Mouse (Mus musculus): Measurements from ENCODE around the gene Gramd4. TPM values are rescaled to one million over a fixed set of nuclear protein-coding genes. Genes with fewer than 3 reads are reported as not detected.

The Gramd4 gene
- total and polyA plus RNA-seq, 3 experiments: 23.2 to 56.8 (median 33.4) TPM

- ATAC-seq (ENCODE audit: extremely low read depth, insufficient number of reproducible peaks, low FRiP score, poor library complexity, severe bottlenecking): no peak
- H3K4me1 ChIP-seq (ENCODE audit: insufficient read depth, low read depth, low read length): peaks cover 72% of the 10 kb centered on the region
- H3K9me3 ChIP-seq (replicated peaks): no peaks in the 10 kb centered on the region
- no peaks in the 10 kb centered on the region for H3K27me3 ChIP-seq (ENCODE audit: insufficient read depth, low read length)
- no peak for DNase-seq (ENCODE audit: low spot score)
- no peak overlapping the region for H3K4me3 ChIP-seq (ENCODE audit: low read depth, low read length)
- no peak for TF ChIP-seq TAL1 (conservative IDR thresholded peaks at IDR 0.05; ENCODE audit: low read depth, low read length)
- TF ChIP-seq POLR2AphosphoS5 (IDR thresholded peaks at IDR 0.05; ENCODE audit: insufficient replicate concordance, low read depth, low read length): no peak
- TF ChIP-seq GATA2 (IDR thresholded peaks at IDR 0.05; ENCODE audit: borderline replicate concordance, low read depth, low read length): no peak
- no peak for TF ChIP-seq GATA1 (IDR thresholded peaks at IDR 0.05; ENCODE audit: borderline replicate concordance, low read length)
- no peak for TF ChIP-seq CTCF (IDR thresholded peaks at IDR 0.05; ENCODE audit: low read depth, low read length)
- peaks cover 87% of the 10 kb centered on the region for H3K36me3 ChIP-seq (replicated peaks)
Measured at GRCm38 (mm10) chr15:86110361-86111103, 53.0 kb downstream of the Gramd4 start.

GRCm38 (mm10) chr15:86112707-86113341 is 55.3 kb downstream of the Gramd4 start:
- no peak for DNase-seq (ENCODE audit: low spot score)
- TF ChIP-seq POLR2AphosphoS5 (IDR thresholded peaks at IDR 0.05; ENCODE audit: insufficient replicate concordance, low read depth, low read length) (no peak), GATA1 (IDR thresholded peaks at IDR 0.05; ENCODE audit: borderline replicate concordance, low read length) (no peak), TAL1 (conservative IDR thresholded peaks at IDR 0.05; ENCODE audit: low read depth, low read length) (no peak), CTCF (IDR thresholded peaks at IDR 0.05; ENCODE audit: low read depth, low read length) (no peak)
- Histone ChIP-seq H3K27me3 (ENCODE audit: insufficient read depth, low read length) (no peaks in the 10 kb centered on the region), H3K36me3 (replicated peaks) (peaks cover 89% of the 10 kb centered on the region), H3K9me3 (replicated peaks) (no peaks in the 10 kb centered on the region), H3K4me3 (ENCODE audit: low read depth, low read length) (no peak overlapping the region), H3K4me1 (ENCODE audit: insufficient read depth, low read depth, low read length) (peaks cover 66% of the 10 kb centered on the region)
- no peak for ATAC-seq (ENCODE audit: extremely low read depth, insufficient number of reproducible peaks, low FRiP score, poor library complexity, severe bottlenecking)

- TF ChIP-seq GATA2 (IDR thresholded peaks at IDR 0.05; ENCODE audit: borderline replicate concordance, low read depth, low read length) (no peak), CTCF (IDR thresholded peaks at IDR 0.05; ENCODE audit: low read depth, low read length) (no peak), POLR2AphosphoS5 (IDR thresholded peaks at IDR 0.05; ENCODE audit: insufficient replicate concordance, low read depth, low read length) (no peak)
- ATAC-seq (ENCODE audit: extremely low read depth, insufficient number of reproducible peaks, low FRiP score, poor library complexity, severe bottlenecking) (no peak), DNase-seq (ENCODE audit: low spot score) (no peak)
- Histone ChIP-seq H3K36me3 (replicated peaks) (peaks cover 89% of the 10 kb centered on the region), H3K27me3 (ENCODE audit: insufficient read depth, low read length) (no peaks in the 10 kb centered on the region), H3K9me3 (replicated peaks) (no peaks in the 10 kb centered on the region), H3K4me1 (ENCODE audit: insufficient read depth, low read depth, low read length) (peaks cover 66% of the 10 kb centered on the region), H3K4me3 (ENCODE audit: low read depth, low read length) (no peak overlapping the region)
Measured at GRCm38 (mm10) chr15:86113342-86113710, 55.8 kb downstream of the Gramd4 start.

GRCm38 (mm10) chr15:86116421-86116820 is 58.9 kb downstream of the Gramd4 start:
- TF ChIP-seq GATA1 (IDR thresholded peaks at IDR 0.05; ENCODE audit: borderline replicate concordance, low read length): no peak
- TF ChIP-seq GATA2 (IDR thresholded peaks at IDR 0.05; ENCODE audit: borderline replicate concordance, low read depth, low read length): no peak
- TF ChIP-seq TAL1 (conservative IDR thresholded peaks at IDR 0.05; ENCODE audit: low read depth, low read length): no peak
- no peak for TF ChIP-seq CTCF (IDR thresholded peaks at IDR 0.05; ENCODE audit: low read depth, low read length)
- no peak for TF ChIP-seq POLR2AphosphoS5 (IDR thresholded peaks at IDR 0.05; ENCODE audit: insufficient replicate concordance, low read depth, low read length)
- ATAC-seq (ENCODE audit: extremely low read depth, insufficient number of reproducible peaks, low FRiP score, poor library complexity, severe bottlenecking): no peak
- H3K4me1 ChIP-seq (ENCODE audit: insufficient read depth, low read depth, low read length): peaks cover 58% of the 10 kb centered on the region
- H3K27me3 ChIP-seq (ENCODE audit: insufficient read depth, low read length): no peaks in the 10 kb centered on the region
- H3K9me3 ChIP-seq (replicated peaks): no peaks in the 10 kb centered on the region
- no peak for DNase-seq (ENCODE audit: low spot score)
- H3K4me3 ChIP-seq (ENCODE audit: low read depth, low read length): no peak overlapping the region
- peaks cover 90% of the 10 kb centered on the region for H3K36me3 ChIP-seq (replicated peaks)

- TF ChIP-seq CTCF (IDR thresholded peaks at IDR 0.05; ENCODE audit: low read depth, low read length) (no peak), TAL1 (conservative IDR thresholded peaks at IDR 0.05; ENCODE audit: low read depth, low read length) (no peak), GATA1 (IDR thresholded peaks at IDR 0.05; ENCODE audit: borderline replicate concordance, low read length) (no peak), POLR2AphosphoS5 (IDR thresholded peaks at IDR 0.05; ENCODE audit: insufficient replicate concordance, low read depth, low read length) (no peak), GATA2 (IDR thresholded peaks at IDR 0.05; ENCODE audit: borderline replicate concordance, low read depth, low read length) (no peak)
- peaks cover 61% of the 10 kb centered on the region for H3K4me1 ChIP-seq (ENCODE audit: insufficient read depth, low read depth, low read length)
- ATAC-seq (ENCODE audit: extremely low read depth, insufficient number of reproducible peaks, low FRiP score, poor library complexity, severe bottlenecking) (no peak), DNase-seq (ENCODE audit: low spot score) (no peak)
- peaks cover 93% of the 10 kb centered on the region for H3K36me3 ChIP-seq (replicated peaks)
- H3K9me3 ChIP-seq (replicated peaks): peaks cover 2% of the 10 kb centered on the region
- H3K27me3 ChIP-seq (ENCODE audit: insufficient read depth, low read length): no peaks in the 10 kb centered on the region
- no peak overlapping the region for H3K4me3 ChIP-seq (ENCODE audit: low read depth, low read length)
Measured at GRCm38 (mm10) chr15:86117115-86118100, 59.9 kb downstream of the Gramd4 start.

GRCm38 (mm10) chr15:86119186-86119585 is 61.7 kb downstream of the Gramd4 start:
- ATAC-seq (ENCODE audit: extremely low read depth, insufficient number of reproducible peaks, low FRiP score, poor library complexity, severe bottlenecking) (no peak), DNase-seq (ENCODE audit: low spot score) (no peak)
- Histone ChIP-seq H3K27me3 (ENCODE audit: insufficient read depth, low read length) (no peaks in the 10 kb centered on the region), H3K36me3 (replicated peaks) (peaks cover 94% of the 10 kb centered on the region), H3K4me1 (ENCODE audit: insufficient read depth, low read depth, low read length) (peaks cover 66% of the 10 kb centered on the region), H3K9me3 (replicated peaks) (peaks cover 6% of the 10 kb centered on the region), H3K4me3 (ENCODE audit: low read depth, low read length) (no peak overlapping the region)
- TF ChIP-seq GATA2 (IDR thresholded peaks at IDR 0.05; ENCODE audit: borderline replicate concordance, low read depth, low read length) (no peak), POLR2AphosphoS5 (IDR thresholded peaks at IDR 0.05; ENCODE audit: insufficient replicate concordance, low read depth, low read length) (no peak), GATA1 (IDR thresholded peaks at IDR 0.05; ENCODE audit: borderline replicate concordance, low read length) (no peak), TAL1 (conservative IDR thresholded peaks at IDR 0.05; ENCODE audit: low read depth, low read length) (no peak), CTCF (IDR thresholded peaks at IDR 0.05; ENCODE audit: low read depth, low read length) (no peak)

Data from G1E (cell line).